Mouse (Mus musculus) olfactory bulb, adult 2 months (tissue): ENCODE results near the gene Gm21970.

Experiments
- CTCF ChIP-seq: fragments of 200-500 bp; IDR thresholded peaks from 2 replicates; pipeline ENCODE4 v1.5.1; 2012; ENCODE audit warnings: low read depth, mild to moderate bottlenecking, low read length, moderate library complexity; ENCODE audit not compliant: insufficient read depth
- POLR2A ChIP-seq: fragments of 200-500 bp; IDR thresholded peaks from 2 replicates; pipeline ENCODE4 v1.6.1; 2012; ENCODE audit warnings: mild to moderate bottlenecking, low read depth, low read length, moderate library complexity; ENCODE audit not compliant: insufficient read depth

DNA sequence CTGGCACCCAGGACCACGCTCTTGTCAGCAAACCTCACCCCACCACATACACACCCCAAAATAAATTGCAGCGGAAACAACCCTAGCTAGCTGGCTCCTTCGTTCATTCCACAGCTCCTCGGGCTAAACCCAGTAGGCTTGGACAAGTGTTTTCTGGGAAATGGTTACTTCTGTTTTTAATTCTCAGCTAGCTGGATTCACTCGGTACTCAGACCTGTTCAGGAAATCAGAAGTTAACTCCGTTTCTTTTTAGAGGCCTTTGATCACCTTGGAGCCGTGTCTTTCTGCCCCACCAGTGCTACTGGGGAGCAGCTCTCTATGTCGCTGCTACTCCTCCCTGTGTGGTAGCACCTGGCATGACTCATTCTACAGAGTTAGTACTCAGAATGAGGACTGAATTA is 51.7 kb downstream of the Gm21970 start:
- TF ChIP-seq POLR2A (no peak), CTCF (no peak)
